Mouse (Mus musculus) left cerebral cortex, postnatal 4 days (tissue): ENCODE results near the gene Batf3. TPM values are rescaled to one million over a fixed set of nuclear protein-coding genes. Genes with fewer than 3 reads are reported as not detected.

Source experiments
- DNase-seq: peaks from one replicate; pipeline ENCODE4 v3.0.0-alpha.2; 2022
- intact Hi-C: fragments of 180-260 bp; cut with DNase I; formaldehyde crosslinking; loops from one replicate; pipeline ENCODE4 v1.15.1; 2025
- total RNA-seq, 2 experiments: library from RNA; stranded (reverse); gene quantifications; 2 replicates each; pipeline ENCODE4 v1.2.3; 2021

The Batf3 gene
- total RNA-seq, result 1 to 10 TPM in 1 of 2 experiments, under 1 TPM in 1; 0.62 to 1.2 TPM

GRCm38 (mm10) chr1:191097802-191098747, at the start of gene Batf3:
Gene Batf3 (plus strand): TSS chr1:191097847.
- DNase-seq, result peak; percentile 48
- intact Hi-C loops, result loop anchor here (10.0 kb wide), 1 partner anchor 177 kb away; no protein-coding TSS in a partner anchor

DNA sequence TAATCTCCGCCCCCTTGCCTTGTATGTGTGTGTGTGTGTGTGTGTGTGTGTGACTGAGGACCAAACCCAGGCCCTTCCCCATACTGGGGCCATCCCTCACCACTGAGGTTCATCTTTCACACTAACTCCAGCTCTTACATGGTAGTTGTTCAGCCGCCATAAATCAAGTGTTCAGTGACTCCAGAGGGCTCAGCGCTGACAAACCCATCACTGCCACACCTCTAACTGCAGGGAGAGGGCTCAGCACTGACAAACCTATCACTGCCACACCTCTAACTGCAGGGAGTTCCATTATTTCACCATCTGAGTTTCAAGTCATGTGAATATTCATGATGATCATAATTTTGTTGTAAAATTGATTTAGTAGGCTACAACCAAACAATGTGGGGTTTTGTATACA, 44.1 kb upstream of the Batf3 start:
- intact Hi-C loops, result no loop called here
- no peak for DNase-seq

- no peak for DNase-seq
- intact Hi-C loops, result no loop called here
Measured at GRCm38 (mm10) chr1:191054870-191055532, 42.6 kb upstream of the Batf3 start.

GRCm38 (mm10) chr1:191055533-191055873, 42.1 kb upstream of the Batf3 start:
- no peak for DNase-seq
- intact Hi-C loops, result no loop called here

DNA sequence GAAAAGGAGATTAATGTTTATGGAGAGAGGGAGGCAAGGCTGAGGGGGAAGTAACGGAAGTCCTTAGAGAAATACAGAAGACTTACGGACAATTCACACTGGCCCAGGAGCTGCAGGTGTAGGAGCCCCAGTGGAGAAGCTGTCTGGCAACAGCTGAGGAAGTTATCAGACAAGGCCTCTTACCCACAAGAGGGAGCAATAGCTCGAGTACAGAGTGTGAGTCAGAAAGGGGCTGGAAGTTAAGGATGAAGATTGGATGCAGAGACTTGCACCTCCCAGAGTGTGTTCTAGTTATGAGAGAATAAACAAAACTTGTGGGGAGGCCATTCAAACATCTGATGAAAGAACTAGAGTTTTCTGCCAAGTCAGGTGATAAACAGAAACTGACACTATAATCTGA, 40.2 kb upstream of the Batf3 start:
- intact Hi-C loops, result no loop called here
- DNase-seq, result no peak

DNA sequence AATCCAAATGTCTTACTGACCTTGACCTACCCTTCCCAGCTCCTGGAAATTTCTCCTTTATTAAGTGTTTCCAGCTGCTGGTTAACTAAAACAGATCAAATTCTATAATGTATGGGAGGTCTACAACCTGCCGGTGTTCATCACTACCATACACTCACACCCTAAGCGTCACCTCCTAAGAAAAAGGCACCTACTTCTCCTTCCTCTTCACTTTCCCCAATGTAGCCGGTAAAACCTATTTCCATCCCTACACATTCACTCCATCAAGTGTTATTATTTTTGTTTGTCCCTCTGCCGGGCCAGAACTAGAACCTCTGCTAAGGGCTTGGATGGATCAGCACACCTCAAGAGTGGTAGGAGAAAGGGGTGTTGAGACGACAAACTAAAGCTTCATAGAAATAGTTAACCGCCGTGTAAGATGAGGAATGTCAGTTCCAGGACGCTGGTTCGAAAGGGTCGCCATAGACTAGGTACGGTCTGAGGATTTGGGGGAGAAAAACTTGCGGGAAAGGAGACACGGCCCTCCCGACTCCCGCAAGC, 35.3 kb upstream of the Batf3 start:
- no peak for DNase-seq
- intact Hi-C loops, result no loop called here

- peak; percentile 89 for DNase-seq
- intact Hi-C loops, result loop anchor here (1.0 kb wide), 1 partner anchor 62 kb away; no protein-coding TSS in a partner anchor
Measured at GRCm38 (mm10) chr1:191062781-191063485, 34.7 kb upstream of the Batf3 start, which contains the start of the genes Tatdn3 and Nsl1. Gene Tatdn3 (minus strand): TSS chr1:191062932. Gene Nsl1 (plus strand): TSS chr1:191063012.

GRCm38 (mm10) chr1:191063700-191064099, 33.9 kb upstream of the Batf3 start:
- intact Hi-C loops, result loop anchor here (1.0 kb wide), 1 partner anchor 62 kb away; no protein-coding TSS in a partner anchor

GRCm38 (mm10) chr1:191064535-191064934, 33.1 kb upstream of the Batf3 start:
- no peak for DNase-seq
- intact Hi-C loops, result no loop called here

More at GRCm38 (mm10) chr1:191063700-191064099, 33.9 kb upstream of the Batf3 start:
- DNase-seq, result no peak

DNA sequence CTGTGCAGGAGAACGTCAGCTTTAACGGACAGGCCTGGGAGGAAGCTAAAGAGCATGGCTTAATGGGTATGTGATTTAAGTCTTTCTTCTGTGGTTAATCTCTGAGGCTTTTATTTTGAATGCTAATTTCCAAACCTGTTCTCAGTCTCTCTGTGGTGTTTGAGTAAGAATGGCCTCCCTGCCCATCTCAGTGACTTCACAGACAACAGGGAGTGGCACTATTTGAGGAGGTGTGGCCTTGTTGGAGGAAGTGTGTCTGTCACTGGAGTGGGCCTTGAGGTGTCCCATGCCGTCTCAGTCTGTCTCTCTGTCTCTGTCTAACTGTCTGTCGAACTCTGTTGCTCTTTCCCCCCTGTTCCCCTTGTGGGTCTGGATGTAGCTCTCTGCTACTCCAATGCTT, 32.5 kb upstream of the Batf3 start:
- intact Hi-C loops, result no loop called here
- DNase-seq, result no peak

DNA sequence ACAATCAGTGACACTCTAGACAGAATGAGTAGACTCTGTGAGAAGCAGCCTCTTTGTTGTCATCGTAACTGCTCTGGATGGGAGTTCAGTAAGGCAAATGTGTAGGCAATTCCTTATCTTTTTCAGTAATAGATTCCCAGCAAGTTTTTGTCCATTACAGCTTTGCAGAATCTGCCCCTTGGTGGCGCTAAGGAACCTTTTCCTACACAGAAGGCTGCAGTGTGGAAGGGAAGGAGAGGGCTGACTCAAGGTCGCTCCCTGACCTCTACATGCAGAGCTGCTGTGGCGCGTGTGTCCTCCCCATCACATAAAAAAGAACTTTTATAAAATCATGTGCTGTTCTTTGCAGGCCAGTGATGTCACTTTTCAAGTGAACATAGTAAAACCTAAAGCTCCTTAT, 29.3 kb upstream of the Batf3 start:
- intact Hi-C loops, result no loop called here
- DNase-seq, result no peak

- intact Hi-C loops, result loop anchor here (10.0 kb wide), 1 partner anchor 125 kb away; no protein-coding TSS in a partner anchor
Measured at GRCm38 (mm10) chr1:191070259-191070658, 27.4 kb upstream of the Batf3 start.

GRCm38 (mm10) chr1:191071613-191072012, 26.0 kb upstream of the Batf3 start:
- no peak for DNase-seq
- intact Hi-C loops, result loop anchor here (10.0 kb wide), 1 partner anchor 127 kb away; no protein-coding TSS in a partner anchor

More at GRCm38 (mm10) chr1:191070259-191070658, 27.4 kb upstream of the Batf3 start:
- DNase-seq, result no peak

- DNase-seq, result no peak
- intact Hi-C loops, result loop anchor here (10.0 kb wide), 1 partner anchor 128 kb away; no protein-coding TSS in a partner anchor
Measured at GRCm38 (mm10) chr1:191072329-191072913, 25.2 kb upstream of the Batf3 start.

- intact Hi-C loops, result loop anchor here (10.0 kb wide), 1 partner anchor 128 kb away; no protein-coding TSS in a partner anchor
- DNase-seq, result no peak
Measured at GRCm38 (mm10) chr1:191073001-191073400, 24.6 kb upstream of the Batf3 start.

GRCm38 (mm10) chr1:191073486-191073885, 24.2 kb upstream of the Batf3 start:
- no peak for DNase-seq
- intact Hi-C loops, result loop anchor here (10.0 kb wide), 1 partner anchor 129 kb away; no protein-coding TSS in a partner anchor

DNA sequence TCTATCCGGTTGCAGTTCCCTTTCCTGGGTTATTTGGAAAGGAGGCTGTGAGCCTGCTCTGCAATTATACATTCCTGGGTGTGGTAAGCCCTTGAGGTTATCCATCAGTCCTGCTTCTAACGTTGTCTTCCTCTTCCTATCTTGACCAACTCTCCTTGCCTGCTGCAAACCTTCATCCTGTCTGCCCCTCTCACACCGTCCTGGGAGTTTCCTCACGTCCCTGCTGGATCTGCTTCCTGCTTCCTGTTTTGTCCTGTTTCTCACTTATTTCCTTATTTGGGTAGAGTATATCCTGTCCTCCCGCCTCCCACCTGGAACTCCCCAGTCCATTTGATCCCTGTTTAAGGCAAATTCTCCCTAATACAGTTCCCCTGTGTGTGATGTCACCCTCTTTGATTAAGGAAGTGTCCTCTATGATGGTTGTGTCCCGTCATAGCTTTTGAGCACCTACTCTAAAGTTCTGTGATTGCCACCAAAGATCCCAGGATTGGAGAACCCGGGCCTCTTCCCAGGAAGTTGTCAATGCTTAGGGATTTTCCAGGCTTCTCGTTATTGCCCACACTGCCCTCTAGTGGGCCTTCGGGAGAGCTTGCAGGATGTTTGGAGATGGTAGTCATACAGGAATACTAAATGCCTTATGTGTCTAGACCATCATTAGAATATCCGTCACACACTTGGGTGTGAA, 22.3 kb upstream of the Batf3 start:
- intact Hi-C loops, result loop anchor here (10.0 kb wide), 1 partner anchor 131 kb away; no protein-coding TSS in a partner anchor
- DNase-seq, result peak; percentile 50

- intact Hi-C loops, result no loop called here
Measured at GRCm38 (mm10) chr1:191083230-191083629, 14.4 kb upstream of the Batf3 start.

DNA sequence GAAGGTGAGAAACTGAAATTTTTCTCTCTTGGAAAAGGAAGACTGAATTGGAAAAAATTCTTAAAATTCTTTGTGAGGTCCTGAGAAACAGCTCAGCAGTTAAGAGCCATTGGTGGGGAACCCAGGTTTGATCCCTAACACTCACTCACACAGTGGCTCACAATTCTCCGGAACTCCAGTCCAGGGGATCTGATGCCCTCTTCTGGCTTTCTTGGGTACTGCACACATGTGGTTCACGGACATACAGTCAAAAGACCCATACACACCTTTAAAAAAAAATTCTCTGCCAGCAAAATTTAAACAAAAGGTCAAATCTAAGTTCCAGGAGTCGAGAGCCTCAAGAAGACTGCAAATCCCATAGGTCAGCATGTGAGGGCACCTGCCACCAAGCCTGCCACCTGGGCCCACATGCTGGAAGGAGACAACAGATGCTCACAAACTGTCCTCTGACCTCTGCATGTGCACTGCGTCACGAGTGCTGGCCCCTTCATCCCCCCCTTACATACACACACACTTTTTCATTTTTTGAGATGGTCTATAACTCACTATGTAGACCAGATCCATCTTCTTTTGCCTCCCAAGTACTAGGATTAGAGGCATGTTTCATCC, 12.6 kb upstream of the Batf3 start:
- intact Hi-C loops, result no loop called here
- DNase-seq, result peak; percentile 59

More at GRCm38 (mm10) chr1:191083230-191083629, 14.4 kb upstream of the Batf3 start:
- DNase-seq, result no peak
